Mouse (Mus musculus) T-helper 1 cell (primary cell): ENCODE measurements around the gene Galr3.
"Not testable (repeated sequence)": the region's sequence is repeated elsewhere in the genome, so short reads cannot be mapped to it uniquely, and the experiment has no call there.

Source experiments
- in situ Hi-C: fragments of 300-600 bp; cut with MboI, MseI; formaldehyde crosslinking; loops from one replicate; pipeline ENCODE4 v1.15.1; 2025; ENCODE audit warnings: high pct_unique_total_duplicates

Gene Galr3

GRCm38 (mm10) chr15:79041585-79041984 is at the start of gene Galr3:
Galr3 (plus strand) TSS chr15:79041885.
- in situ Hi-C loops = no loop called here

GRCm38 (mm10) chr15:78992235-78992634 is 49.5 kb upstream of the Galr3 start:
- in situ Hi-C loops = no loop called here

- in situ Hi-C loops = no loop called here
These were observed 48.8 kb upstream of the Galr3 start for GRCm38 (mm10) chr15:78992925-78993324.

GRCm38 (mm10) chr15:78995916-78996315 is 45.8 kb upstream of the Galr3 start:
- in situ Hi-C loops = no loop called here

GRCm38 (mm10) chr15:78996663-78997062 is 45.0 kb upstream of the Galr3 start:
- in situ Hi-C loops = no loop called here

GRCm38 (mm10) chr15:78998348-78998747 is 43.3 kb upstream of the Galr3 start:
- in situ Hi-C loops = no loop called here

- in situ Hi-C loops = no loop called here
These were observed 42.1 kb upstream of the Galr3 start for GRCm38 (mm10) chr15:78999586-78999985.

GRCm38 (mm10) chr15:79000357-79000791 is 41.3 kb upstream of the Galr3 start:
- in situ Hi-C loops = no loop called here

- in situ Hi-C loops = no loop called here
These were observed 40.1 kb upstream of the Galr3 start for GRCm38 (mm10) chr15:79001559-79001958.

GRCm38 (mm10) chr15:79002036-79002435 is 39.6 kb upstream of the Galr3 start:
- in situ Hi-C loops = no loop called here

GRCm38 (mm10) chr15:79003079-79003478 is 38.6 kb upstream of the Galr3 start:
- in situ Hi-C loops = no loop called here

GRCm38 (mm10) chr15:79005581-79005980 is 36.1 kb upstream of the Galr3 start:
- in situ Hi-C loops = no loop called here

GRCm38 (mm10) chr15:79006638-79007037 is 35.0 kb upstream of the Galr3 start:
- in situ Hi-C loops = no loop called here

GRCm38 (mm10) chr15:79007059-79007458 is 34.6 kb upstream of the Galr3 start:
- in situ Hi-C loops = no loop called here

GRCm38 (mm10) chr15:79007836-79008235 is 33.8 kb upstream of the Galr3 start:
- in situ Hi-C loops = not testable (repeated sequence)

- in situ Hi-C loops = no loop called here
These were observed 32.0 kb upstream of the Galr3 start for GRCm38 (mm10) chr15:79009734-79010133.

GRCm38 (mm10) chr15:79011550-79011949 is 30.1 kb upstream of the Galr3 start:
- in situ Hi-C loops = no loop called here

GRCm38 (mm10) chr15:79013382-79013781 is 28.3 kb upstream of the Galr3 start:
- in situ Hi-C loops = no loop called here

- in situ Hi-C loops = no loop called here
These were observed 23.5 kb upstream of the Galr3 start for GRCm38 (mm10) chr15:79018191-79018590.

GRCm38 (mm10) chr15:79018886-79019285 is 22.8 kb upstream of the Galr3 start:
- in situ Hi-C loops = no loop called here

GRCm38 (mm10) chr15:79022671-79023230 is 18.9 kb upstream of the Galr3 start:
- in situ Hi-C loops = no loop called here

GRCm38 (mm10) chr15:79023366-79023765 is 18.3 kb upstream of the Galr3 start:
- in situ Hi-C loops = no loop called here

GRCm38 (mm10) chr15:79025687-79026308 is 15.9 kb upstream of the Galr3 start:
- in situ Hi-C loops = no loop called here
